In the genomic region with DNA sequence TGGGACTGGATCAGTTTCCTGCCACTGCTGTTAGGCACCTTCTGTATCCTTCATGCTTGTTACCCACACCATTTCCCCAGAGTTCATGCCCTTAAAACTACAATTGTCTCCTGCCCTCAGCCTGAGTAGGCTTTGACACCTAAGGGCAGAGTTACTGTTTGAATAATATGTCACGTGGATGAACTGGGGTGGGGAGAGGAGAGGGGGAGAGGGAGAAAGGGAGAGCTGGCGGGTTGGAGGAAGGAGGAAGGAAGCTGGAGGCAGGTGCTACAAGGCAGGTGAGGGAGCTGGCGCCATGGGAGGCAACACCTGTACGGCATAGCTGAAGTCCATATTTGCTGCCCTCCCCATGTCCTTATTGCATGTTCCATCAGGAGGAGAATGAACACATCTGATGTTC, we compare ENCODE assay signal across 13 mouse cellular contexts.
"Had no signal": no experiment of that assay in that cellular context is flagged by ENCODE, and none has a peak within 500 bp of the region (broad histone marks: within the 10 kb centered on the region; RNA-seq: fewer than 3 reads in every experiment).

No protein-coding gene starts in this region.

- DNase-seq: kidney, adult 11 months; kidney, postnatal 14 days; left cerebral cortex, postnatal 4 days; retina, postnatal 1 day; right cerebral cortex, postnatal 4 days; spleen, adult 18-20 months; thymus, adult 2 months; thymus, postnatal 36 days had no signal

- H3K4me2 ChIP-seq: limb, embryonic 13.5 days; neural tube, embryonic 13.5 days had no signal

- H3K27me3 ChIP-seq: limb, embryonic 13.5 days; neural tube, embryonic 13.5 days had no signal

- H3K9me3 ChIP-seq: neural tube, embryonic 13.5 days had no signal

- H3K27ac ChIP-seq: limb, embryonic 13.5 days; liver, embryonic 14.5 days; midbrain, embryonic 10.5 days; neural tube, embryonic 13.5 days had no signal

- H3K4me3 ChIP-seq: limb, embryonic 13.5 days; midbrain, embryonic 10.5 days; neural tube, embryonic 13.5 days had no signal

- ATAC-seq: midbrain, embryonic 16.5 days had no signal

- H3K36me3 ChIP-seq: neural tube, embryonic 13.5 days had no signal

- H3K9ac ChIP-seq: limb, embryonic 13.5 days; liver, embryonic 14.5 days; neural tube, embryonic 13.5 days had no signal
